Mouse (Mus musculus): ENCODE data around the gene Oas2. TPM values are rescaled to one million over a fixed set of nuclear protein-coding genes. Genes with fewer than 3 reads are reported as not detected.

Oas2 gene
- polyA plus RNA-seq, 1 experiment from 2014 or later = 0.44 TPM

DNA sequence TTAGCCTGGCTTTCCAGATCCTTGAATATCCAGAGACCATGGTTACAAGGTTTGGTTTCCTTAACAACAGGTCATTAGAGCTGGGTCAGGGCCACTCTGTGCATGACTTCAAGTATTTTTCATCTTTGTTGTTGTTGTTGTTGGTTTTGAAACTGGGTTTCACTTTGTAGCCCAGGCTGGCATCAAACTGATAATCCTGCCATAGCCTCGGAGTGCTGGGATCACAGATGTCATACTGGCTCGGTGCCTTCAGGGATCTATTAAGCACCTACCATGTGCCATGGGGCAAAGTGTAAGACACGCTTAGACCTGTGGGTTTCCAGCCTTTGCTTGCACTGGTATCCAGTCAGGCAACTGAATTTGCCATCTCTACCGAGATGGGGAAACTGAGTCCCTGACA, 47.2 kb downstream of the Oas2 start:
- Histone ChIP-seq H3K9ac (replicated peaks; ENCODE audit: low read length) (no peak overlapping the region), H3K36me3 (ENCODE audit: insufficient read depth, low read length) (no peaks in the 10 kb centered on the region), H3K9me3 (ENCODE audit: low read length) (no peaks in the 10 kb centered on the region), H3K4me2 (replicated peaks; ENCODE audit: low read depth, low read length) (no peak overlapping the region), H3K27me3 (ENCODE audit: insufficient read depth, low read length) (peaks cover under 1% of the 10 kb centered on the region; the same call in 1 of the 2 replicates), H3K4me3 (ENCODE audit: low read length) (no peak overlapping the region), H3K4me1 (ENCODE audit: insufficient read depth, low read length) (peaks cover 11% of the 10 kb centered on the region), H3K27ac (ENCODE audit: low read length) (no peak overlapping the region)
- ATAC-seq (ENCODE audit: low FRiP score, low TSS enrichment) = no peak
- WGBS = 84% methylated on average over 4 of the region's 4 CpGs

DNA sequence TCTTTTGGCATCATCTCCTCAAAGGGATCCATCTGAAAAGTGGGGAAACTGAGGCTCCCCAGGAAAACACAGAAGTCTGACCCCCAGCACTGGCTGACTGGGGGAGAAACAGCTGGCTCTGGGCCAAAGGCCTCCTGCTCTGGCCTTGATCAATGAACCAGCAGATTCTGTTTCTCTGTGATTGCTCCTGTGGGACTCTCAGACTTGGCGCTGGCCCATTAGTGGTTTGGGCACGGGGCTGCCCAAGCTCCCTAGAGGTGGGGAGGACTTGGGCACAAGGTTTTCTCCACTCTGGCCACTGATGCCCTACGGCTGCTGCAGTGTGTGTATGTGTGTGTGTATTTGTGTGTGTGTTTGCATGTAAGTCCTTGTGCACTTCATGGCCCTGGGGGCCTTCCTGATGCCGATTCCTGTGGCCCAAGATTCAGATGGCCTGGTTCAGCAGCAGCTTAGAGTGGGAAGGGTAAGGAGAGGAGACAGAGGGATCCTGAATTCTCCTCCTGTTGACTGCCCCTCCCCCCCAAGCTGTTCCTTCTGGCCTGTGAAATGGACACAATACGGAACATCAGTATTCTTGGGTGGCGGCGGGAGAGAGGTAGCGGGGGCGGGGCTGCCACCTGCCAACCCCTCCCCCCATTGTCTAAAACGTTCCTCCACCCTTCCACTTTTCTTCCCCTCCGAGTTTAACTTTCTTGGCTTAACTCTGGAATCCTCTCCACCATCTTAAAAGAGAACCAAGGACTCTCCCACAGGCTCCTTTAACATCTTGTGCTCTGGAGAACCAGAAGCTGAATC, 48.5 kb downstream of the Oas2 start:
- WGBS = 59% methylated on average over 11 of the region's 11 CpGs
- ATAC-seq (ENCODE audit: low FRiP score, low TSS enrichment) = no peak
- Histone ChIP-seq H3K4me1 (ENCODE audit: insufficient read depth, low read length) (peaks cover 5% of the 10 kb centered on the region; the same call in 1 of the 2 replicates), H3K27me3 (ENCODE audit: insufficient read depth, low read length) (peaks cover 10% of the 10 kb centered on the region), H3K27ac (ENCODE audit: low read length) (no peak overlapping the region), H3K9ac (replicated peaks; ENCODE audit: low read length) (no peak overlapping the region), H3K9me3 (ENCODE audit: low read length) (no peaks in the 10 kb centered on the region), H3K36me3 (ENCODE audit: insufficient read depth, low read length) (no peaks in the 10 kb centered on the region), H3K4me3 (ENCODE audit: low read length) (no peak overlapping the region), H3K4me2 (replicated peaks; ENCODE audit: low read depth, low read length) (no peak overlapping the region)

DNA sequence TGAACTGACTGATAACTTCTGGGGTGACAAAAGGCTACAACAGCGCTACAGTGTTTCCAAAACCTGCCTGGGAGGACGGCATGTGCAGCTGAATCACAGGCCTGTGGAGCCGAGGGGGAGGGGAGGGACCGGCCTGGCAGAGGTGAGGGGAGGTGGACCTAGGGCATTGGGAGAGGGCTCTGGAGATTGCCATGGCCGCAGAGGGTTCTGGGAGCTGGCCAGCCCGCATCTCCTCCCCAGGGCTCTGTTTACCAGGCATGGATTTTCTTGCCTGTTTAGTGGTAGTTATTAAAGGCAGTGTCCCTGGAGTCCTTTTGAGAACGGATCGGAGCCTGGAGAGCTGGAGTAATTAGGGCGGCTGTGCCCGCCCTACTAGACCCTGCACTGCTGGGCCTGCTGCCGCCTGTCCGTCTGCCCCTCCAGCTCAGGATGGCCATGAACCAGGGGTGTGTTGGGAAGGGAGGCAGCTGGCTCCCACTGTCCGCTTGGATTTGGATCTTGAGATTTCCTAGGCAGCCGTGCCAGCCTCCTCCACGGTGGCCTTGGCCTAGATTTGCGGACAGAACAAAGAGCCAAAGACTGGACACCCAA, 50.8 kb downstream of the Oas2 start:
- Histone ChIP-seq H3K4me1 (ENCODE audit: insufficient read depth, low read length) (peaks cover 16% of the 10 kb centered on the region; the same call in 1 of the 2 replicates), H3K4me2 (replicated peaks; ENCODE audit: low read depth, low read length) (no peak overlapping the region), H3K27me3 (ENCODE audit: insufficient read depth, low read length) (peaks cover 33% of the 10 kb centered on the region), H3K9ac (replicated peaks; ENCODE audit: low read length) (no peak overlapping the region), H3K4me3 (ENCODE audit: low read length) (no peak overlapping the region), H3K36me3 (ENCODE audit: insufficient read depth, low read length) (no peaks in the 10 kb centered on the region), H3K27ac (ENCODE audit: low read length) (no peak overlapping the region), H3K9me3 (ENCODE audit: low read length) (no peaks in the 10 kb centered on the region)
- no peak for ATAC-seq (ENCODE audit: low FRiP score, low TSS enrichment)
- 45% methylated on average over 16 of the region's 16 CpGs for WGBS

GRCm38 (mm10) chr5:120698181-120698580, 51.5 kb downstream of the Oas2 start:
- Histone ChIP-seq H3K9me3 (ENCODE audit: low read length) (no peaks in the 10 kb centered on the region), H3K36me3 (ENCODE audit: insufficient read depth, low read length) (no peaks in the 10 kb centered on the region), H3K4me3 (ENCODE audit: low read length) (no peak overlapping the region), H3K9ac (replicated peaks; ENCODE audit: low read length) (no peak overlapping the region), H3K27ac (ENCODE audit: low read length) (no peak overlapping the region), H3K4me1 (ENCODE audit: insufficient read depth, low read length) (peaks cover 16% of the 10 kb centered on the region; the same call in 1 of the 2 replicates), H3K4me2 (replicated peaks; ENCODE audit: low read depth, low read length) (no peak overlapping the region), H3K27me3 (ENCODE audit: insufficient read depth, low read length) (peaks cover 40% of the 10 kb centered on the region)
- WGBS = 54% methylated on average over 3 of the region's 3 CpGs
- no peak for ATAC-seq (ENCODE audit: low FRiP score, low TSS enrichment)

GRCm38 (mm10) chr5:120696865-120697264, 52.8 kb downstream of the Oas2 start:
- WGBS = 65% methylated on average over 4 of the region's 4 CpGs
- peaks cover 47% of the 10 kb centered on the region for H3K27me3 ChIP-seq (ENCODE audit: insufficient read depth, low read length)
- no peak for ATAC-seq (ENCODE audit: low FRiP score, low TSS enrichment)

DNA sequence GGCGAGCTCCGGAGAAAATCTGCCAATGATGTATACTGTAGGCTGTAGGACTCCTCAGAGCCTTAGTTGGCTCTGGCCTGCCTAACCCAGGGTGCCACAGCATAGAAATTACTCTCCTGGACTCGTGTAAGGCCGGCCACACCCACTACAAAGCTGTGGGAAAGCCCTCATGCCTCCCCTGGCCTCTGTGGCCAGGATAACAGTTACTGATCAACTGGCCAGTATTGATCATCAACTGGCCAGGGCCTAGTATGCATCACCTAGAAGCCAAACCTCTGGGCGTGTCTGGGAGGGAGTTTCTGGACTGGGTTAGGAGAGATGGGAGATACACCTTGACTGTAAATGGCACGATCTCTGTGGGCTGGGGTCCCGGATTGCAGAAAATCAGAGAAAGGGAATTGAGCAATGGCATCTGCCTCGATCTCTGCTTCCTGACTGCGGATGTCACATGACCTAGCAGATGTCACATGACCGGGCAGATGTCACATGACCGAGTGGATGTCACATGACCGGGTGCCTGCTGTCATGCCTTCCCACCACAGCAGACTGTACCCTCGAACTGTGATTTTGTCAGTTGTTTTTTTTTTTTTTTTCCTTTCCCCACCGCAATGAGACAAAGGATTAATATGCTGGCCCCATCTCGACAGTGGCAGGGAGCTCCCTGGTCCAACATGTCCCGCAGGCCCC, 53.5 kb downstream of the Oas2 start:
- Histone ChIP-seq H3K4me1 (ENCODE audit: insufficient read depth, low read length) (peaks cover 20% of the 10 kb centered on the region), H3K27me3 (ENCODE audit: insufficient read depth, low read length) (peaks cover 47% of the 10 kb centered on the region)
- 81% methylated on average over 16 of the region's 16 CpGs for WGBS

More at GRCm38 (mm10) chr5:120696865-120697264, 52.8 kb downstream of the Oas2 start:
- no peak overlapping the region for H3K9ac ChIP-seq (replicated peaks; ENCODE audit: low read length)
- H3K4me1 ChIP-seq (ENCODE audit: insufficient read depth, low read length) = peaks cover 19% of the 10 kb centered on the region
- H3K27ac ChIP-seq (ENCODE audit: low read length) = no peak overlapping the region
- no peak overlapping the region for H3K4me3 ChIP-seq (ENCODE audit: low read length)
- no peaks in the 10 kb centered on the region for H3K36me3 ChIP-seq (ENCODE audit: insufficient read depth, low read length)
- H3K4me2 ChIP-seq (replicated peaks; ENCODE audit: low read depth, low read length) = no peak overlapping the region
- no peaks in the 10 kb centered on the region for H3K9me3 ChIP-seq (ENCODE audit: low read length)

DNA sequence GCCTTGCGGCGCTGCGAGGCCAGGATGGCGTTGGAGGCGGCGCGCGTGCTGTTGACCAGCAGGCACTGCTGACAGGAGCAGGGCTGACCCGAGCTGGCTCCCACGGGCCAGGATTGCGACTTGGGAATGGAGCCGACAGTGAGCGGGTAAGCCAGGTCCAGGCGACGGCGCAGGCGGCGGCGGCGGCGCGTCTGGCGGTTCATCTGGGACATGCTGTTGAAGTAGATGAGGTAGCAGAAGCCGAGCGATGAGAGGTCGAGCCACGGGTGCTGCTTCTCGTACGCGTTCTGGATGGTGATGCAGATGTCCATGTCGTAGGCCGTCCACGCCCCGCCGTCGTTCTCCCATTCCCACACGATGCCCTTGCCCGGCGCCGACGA, 55.0 kb downstream of the Oas2 start:
- H3K9me3 ChIP-seq (ENCODE audit: low read length) = no peaks in the 10 kb centered on the region
- no peak for ATAC-seq (ENCODE audit: low FRiP score, low TSS enrichment)
- 3% methylated on average over 41 of the region's 41 CpGs for WGBS
- H3K4me3 ChIP-seq (ENCODE audit: low read length) = peak overlapping the region; percentile 35
- H3K27me3 ChIP-seq (ENCODE audit: insufficient read depth, low read length) = peaks cover 47% of the 10 kb centered on the region
- H3K4me2 ChIP-seq (replicated peaks; ENCODE audit: low read depth, low read length) = peak overlapping the region; percentile 51
- H3K9ac ChIP-seq (replicated peaks; ENCODE audit: low read length) = no peak overlapping the region
- no peaks in the 10 kb centered on the region for H3K36me3 ChIP-seq (ENCODE audit: insufficient read depth, low read length)
- H3K4me1 ChIP-seq (ENCODE audit: insufficient read depth, low read length) = peaks cover 20% of the 10 kb centered on the region
- no peak overlapping the region for H3K27ac ChIP-seq (ENCODE audit: low read length)

More for the DNA sequence above, 53.5 kb downstream of the Oas2 start:
- ATAC-seq (ENCODE audit: low FRiP score, low TSS enrichment) = no peak
- no peaks in the 10 kb centered on the region for H3K9me3 ChIP-seq (ENCODE audit: low read length)
- H3K4me3 ChIP-seq (ENCODE audit: low read length) = no peak overlapping the region
- no peak overlapping the region for H3K4me2 ChIP-seq (replicated peaks; ENCODE audit: low read depth, low read length)
- H3K9ac ChIP-seq (replicated peaks; ENCODE audit: low read length) = no peak overlapping the region
- H3K36me3 ChIP-seq (ENCODE audit: insufficient read depth, low read length) = no peaks in the 10 kb centered on the region
- H3K27ac ChIP-seq (ENCODE audit: low read length) = no peak overlapping the region

GRCm38 (mm10) chr5:120693931-120694694, 55.5 kb downstream of the Oas2 start:
- WGBS = 21% methylated on average over 36 of the region's 38 CpGs
- no peak overlapping the region for H3K27ac ChIP-seq (ENCODE audit: low read length)
- peak overlapping the region; percentile 51 for H3K4me2 ChIP-seq (replicated peaks; ENCODE audit: low read depth, low read length)
- peak overlapping the region; percentile 35 for H3K4me3 ChIP-seq (ENCODE audit: low read length)
- no peaks in the 10 kb centered on the region for H3K9me3 ChIP-seq (ENCODE audit: low read length)
- no peaks in the 10 kb centered on the region for H3K36me3 ChIP-seq (ENCODE audit: insufficient read depth, low read length)
- H3K4me1 ChIP-seq (ENCODE audit: insufficient read depth, low read length) = peaks cover 20% of the 10 kb centered on the region
- peaks cover 47% of the 10 kb centered on the region for H3K27me3 ChIP-seq (ENCODE audit: insufficient read depth, low read length)
- H3K9ac ChIP-seq (replicated peaks; ENCODE audit: low read length) = no peak overlapping the region
- no peak for ATAC-seq (ENCODE audit: low FRiP score, low TSS enrichment)

DNA sequence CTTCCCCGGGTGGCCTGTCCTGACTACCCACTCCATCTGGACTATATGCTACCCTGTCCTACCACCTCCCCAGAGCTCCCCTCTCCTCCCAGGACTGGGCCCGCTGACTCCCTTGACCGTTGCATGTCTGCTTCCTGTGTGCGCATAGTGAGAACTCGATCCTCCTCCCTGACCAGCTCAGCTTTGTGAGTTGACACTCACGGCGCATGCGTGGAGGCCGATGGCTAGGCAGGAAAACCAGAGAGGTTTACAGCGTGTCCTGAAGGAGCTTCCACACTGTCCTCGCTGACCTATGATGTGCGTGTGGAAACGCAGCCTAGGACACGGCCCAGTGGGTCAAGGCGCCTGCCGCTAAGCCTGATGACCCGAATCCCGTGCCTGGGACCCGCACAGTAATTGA, 57.6 kb downstream of the Oas2 start:
- Histone ChIP-seq H3K4me2 (replicated peaks; ENCODE audit: low read depth, low read length) (peak overlapping the region; percentile 31; the same call in 1 of the 2 replicates), H3K27me3 (ENCODE audit: insufficient read depth, low read length) (peaks cover 43% of the 10 kb centered on the region), H3K4me1 (ENCODE audit: insufficient read depth, low read length) (peaks cover 15% of the 10 kb centered on the region), H3K27ac (ENCODE audit: low read length) (no peak overlapping the region), H3K9me3 (ENCODE audit: low read length) (no peaks in the 10 kb centered on the region), H3K9ac (replicated peaks; ENCODE audit: low read length) (no peak overlapping the region), H3K4me3 (ENCODE audit: low read length) (no peak overlapping the region), H3K36me3 (ENCODE audit: insufficient read depth, low read length) (no peaks in the 10 kb centered on the region)
- ATAC-seq (ENCODE audit: low FRiP score, low TSS enrichment) = peak; percentile 60
- WGBS = 36% methylated on average over 19 of the region's 19 CpGs

All from kidney, embryonic 16.5 days (tissue).